Mouse (Mus musculus): ENCODE results near the gene Dusp9. TPM values are rescaled to one million over a fixed set of nuclear protein-coding genes. Genes with fewer than 3 reads are reported as not detected.

The Dusp9 gene
- polyA plus RNA-seq, 1 experiment from 2014 or later = 113 TPM

DNA sequence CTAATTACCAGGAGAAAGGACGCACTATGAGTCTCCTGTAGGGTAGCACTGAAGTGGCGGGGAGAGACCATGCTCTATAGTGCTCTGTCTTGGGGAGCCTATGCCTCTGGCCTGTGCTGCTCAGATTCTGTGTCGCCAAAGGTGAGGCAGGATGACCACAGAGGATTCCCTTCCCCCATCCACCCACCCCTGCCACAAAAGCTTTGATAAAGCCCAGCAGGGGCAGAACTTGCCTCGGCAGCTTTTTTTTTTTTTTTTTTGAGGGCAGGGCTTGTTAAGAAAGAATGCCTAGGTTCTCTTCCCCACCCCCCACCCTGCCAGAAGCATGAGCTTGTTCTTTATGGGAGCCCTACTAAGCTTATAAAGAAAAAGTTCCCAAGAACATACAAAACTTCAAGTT lies 5.9 kb downstream of the Dusp9 start:
- peaks cover 25% of the 10 kb centered on the region for H3K36me3 ChIP-seq
- no peak overlapping the region for H3K27ac ChIP-seq
- peaks cover 51% of the 10 kb centered on the region for H3K27me3 ChIP-seq (ENCODE audit: low read depth, poor library complexity, severe bottlenecking)
- H3K4me1 ChIP-seq = peaks cover 7% of the 10 kb centered on the region; the same call in 1 of the 2 replicates
- 39% methylated on average over 4 of the region's 4 CpGs for WGBS
- H3K9me3 ChIP-seq (replicated peaks) = no peaks in the 10 kb centered on the region
- no peak overlapping the region for H3K4me3 ChIP-seq
- no peak for DNase-seq (ENCODE audit: low spot score)

DNA sequence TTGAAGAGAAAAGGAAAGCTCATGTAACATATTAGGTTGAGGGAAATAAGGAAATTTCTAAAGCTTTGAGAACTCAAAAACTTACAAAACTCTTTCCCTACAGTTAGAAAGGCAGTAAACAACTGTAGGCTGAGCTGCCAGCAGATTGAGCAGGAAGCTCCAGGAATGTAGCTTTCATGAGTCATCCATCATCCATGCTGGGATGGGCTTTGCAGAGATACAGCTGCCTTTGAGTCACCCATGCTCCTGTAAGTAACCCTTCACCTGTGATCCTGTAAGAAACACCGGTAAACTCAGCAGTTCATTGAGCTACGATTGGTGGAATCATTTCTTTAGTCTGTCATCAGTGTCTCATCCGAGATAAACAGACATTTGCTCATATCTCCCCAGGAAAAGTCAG lies 11.7 kb downstream of the Dusp9 start:
- no peaks in the 10 kb centered on the region for H3K9me3 ChIP-seq (replicated peaks)
- H3K27me3 ChIP-seq (ENCODE audit: low read depth, poor library complexity, severe bottlenecking) = peaks cover 35% of the 10 kb centered on the region
- DNase-seq (ENCODE audit: low spot score) = no peak
- no peak overlapping the region for H3K4me3 ChIP-seq
- H3K36me3 ChIP-seq = no peaks in the 10 kb centered on the region
- no peaks in the 10 kb centered on the region for H3K4me1 ChIP-seq
- WGBS = 77% methylated on average over 3 of the region's 3 CpGs
- no peak overlapping the region for H3K27ac ChIP-seq

DNA sequence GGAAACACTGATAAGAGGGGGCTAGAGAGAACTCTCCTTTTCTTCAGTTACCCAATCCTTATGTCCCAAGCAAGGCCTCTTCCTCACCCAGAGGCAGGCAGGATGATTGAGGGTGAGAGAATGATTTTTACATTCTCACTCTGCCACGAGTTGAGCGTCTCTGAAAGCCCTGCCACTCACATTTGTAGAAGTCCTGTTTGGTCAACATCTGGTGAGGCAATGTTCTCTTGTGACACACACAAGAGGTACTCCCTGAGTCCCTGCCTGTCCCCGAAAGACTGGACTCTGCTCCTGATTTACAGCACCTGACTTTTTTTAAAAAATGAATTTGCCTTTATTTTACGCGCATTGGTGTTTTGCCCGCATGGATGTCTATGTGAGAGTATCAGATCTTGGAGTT lies 14.2 kb downstream of the Dusp9 start:
- H3K9me3 ChIP-seq (replicated peaks) = no peaks in the 10 kb centered on the region
- H3K4me3 ChIP-seq = no peak overlapping the region
- H3K4me1 ChIP-seq = no peaks in the 10 kb centered on the region
- 89% methylated on average over 6 of the region's 6 CpGs for WGBS
- H3K27me3 ChIP-seq (ENCODE audit: low read depth, poor library complexity, severe bottlenecking) = peaks cover 60% of the 10 kb centered on the region
- no peaks in the 10 kb centered on the region for H3K36me3 ChIP-seq
- H3K27ac ChIP-seq = no peak overlapping the region
- DNase-seq (ENCODE audit: low spot score) = no peak

GRCm38 (mm10) chrX:73654177-73654576 lies 15.0 kb downstream of the Dusp9 start:
- Histone ChIP-seq H3K36me3 (no peaks in the 10 kb centered on the region), H3K4me1 (peaks cover 6% of the 10 kb centered on the region), H3K4me3 (no peak overlapping the region), H3K9me3 (replicated peaks) (no peaks in the 10 kb centered on the region), H3K27me3 (ENCODE audit: low read depth, poor library complexity, severe bottlenecking) (peaks cover 68% of the 10 kb centered on the region), H3K27ac (no peak overlapping the region)
- peak; percentile 75 for DNase-seq (ENCODE audit: low spot score)
- 16% methylated on average over 6 of the region's 6 CpGs for WGBS

GRCm38 (mm10) chrX:73655529-73655928 lies 16.3 kb downstream of the Dusp9 start:
- no peak overlapping the region for H3K27ac ChIP-seq
- 65% methylated on average over 3 of the region's 3 CpGs for WGBS
- no peak overlapping the region for H3K4me3 ChIP-seq
- H3K27me3 ChIP-seq (ENCODE audit: low read depth, poor library complexity, severe bottlenecking) = peaks cover 81% of the 10 kb centered on the region
- H3K36me3 ChIP-seq = no peaks in the 10 kb centered on the region
- no peaks in the 10 kb centered on the region for H3K9me3 ChIP-seq (replicated peaks)
- peak; percentile 51 for DNase-seq (ENCODE audit: low spot score)
- H3K4me1 ChIP-seq = peaks cover 15% of the 10 kb centered on the region

GRCm38 (mm10) chrX:73658391-73658790 lies 19.2 kb downstream of the Dusp9 start:
- WGBS = 43% methylated on average over 7 of the region's 7 CpGs
- no peak for DNase-seq (ENCODE audit: low spot score)
- no peaks in the 10 kb centered on the region for H3K36me3 ChIP-seq
- peaks cover 15% of the 10 kb centered on the region for H3K4me1 ChIP-seq
- H3K27ac ChIP-seq = no peak overlapping the region
- no peaks in the 10 kb centered on the region for H3K9me3 ChIP-seq (replicated peaks)
- H3K4me3 ChIP-seq = no peak overlapping the region
- peaks cover 77% of the 10 kb centered on the region for H3K27me3 ChIP-seq (ENCODE audit: low read depth, poor library complexity, severe bottlenecking)

- peaks cover 71% of the 10 kb centered on the region for H3K27me3 ChIP-seq (ENCODE audit: low read depth, poor library complexity, severe bottlenecking)
These were observed 19.8 kb downstream of the Dusp9 start for GRCm38 (mm10) chrX:73658936-73659574.

DNA sequence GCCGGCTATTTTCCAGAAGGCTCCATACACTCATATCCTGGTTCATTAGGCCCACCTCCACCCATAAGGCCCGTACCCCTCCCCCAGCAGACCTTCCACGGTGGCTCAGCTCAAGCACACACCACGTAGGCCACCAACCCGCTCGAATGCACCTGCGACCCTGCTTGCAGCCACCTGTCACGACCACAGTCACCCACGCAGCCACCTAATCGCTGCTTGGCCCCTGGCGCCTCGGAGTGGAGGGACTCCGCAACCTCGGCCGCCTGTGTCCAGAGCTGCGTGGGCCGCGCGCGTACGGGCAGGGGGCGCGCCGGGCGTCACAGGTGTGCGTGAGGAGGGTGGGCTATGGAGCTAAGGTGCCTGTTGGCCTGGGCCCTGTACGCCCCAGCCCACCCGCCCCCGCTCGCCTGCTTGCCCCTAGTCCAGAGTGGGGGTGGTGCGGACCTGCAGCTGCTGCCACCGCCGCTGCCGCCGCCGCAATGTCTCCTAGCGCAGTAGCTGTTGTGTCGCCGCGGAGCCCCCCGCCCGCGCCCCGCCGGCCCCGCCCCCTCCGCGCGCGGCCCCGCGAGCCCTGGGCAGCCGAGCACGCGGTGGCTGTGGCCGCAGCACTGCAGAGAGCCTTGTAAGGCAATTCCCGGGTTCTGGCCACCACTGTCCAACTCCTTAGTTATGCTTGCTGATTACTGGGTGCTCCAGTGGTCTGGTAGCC lies 20.5 kb downstream of the Dusp9 start, which contains the start of gene Pnck:
TSS of gene Pnck (minus strand) at position 543 of the 709 bp plus-strand sequence.
- Histone ChIP-seq H3K4me1 (peaks cover 15% of the 10 kb centered on the region), H3K27me3 (ENCODE audit: low read depth, poor library complexity, severe bottlenecking) (peaks cover 69% of the 10 kb centered on the region), H3K9me3 (replicated peaks) (no peaks in the 10 kb centered on the region), H3K4me3 (peak within 1 kb of the TSS; percentile 60), H3K27ac (peak within 1 kb of the TSS; percentile 75), H3K36me3 (no peaks in the 10 kb centered on the region)
- DNase-seq (ENCODE audit: low spot score) = peak; percentile 52
- 20% methylated on average over 52 of the region's 57 CpGs for whole genome bisulfite sequencing

More at GRCm38 (mm10) chrX:73658936-73659574, 19.8 kb downstream of the Dusp9 start:
- WGBS = 61% methylated on average over 13 of the region's 13 CpGs
- Histone ChIP-seq H3K4me3 (peak overlapping the region; percentile 60), H3K4me1 (peaks cover 15% of the 10 kb centered on the region), H3K9me3 (replicated peaks) (no peaks in the 10 kb centered on the region), H3K36me3 (no peaks in the 10 kb centered on the region), H3K27ac (no peak overlapping the region)
- DNase-seq (ENCODE audit: low spot score) = no peak

DNA sequence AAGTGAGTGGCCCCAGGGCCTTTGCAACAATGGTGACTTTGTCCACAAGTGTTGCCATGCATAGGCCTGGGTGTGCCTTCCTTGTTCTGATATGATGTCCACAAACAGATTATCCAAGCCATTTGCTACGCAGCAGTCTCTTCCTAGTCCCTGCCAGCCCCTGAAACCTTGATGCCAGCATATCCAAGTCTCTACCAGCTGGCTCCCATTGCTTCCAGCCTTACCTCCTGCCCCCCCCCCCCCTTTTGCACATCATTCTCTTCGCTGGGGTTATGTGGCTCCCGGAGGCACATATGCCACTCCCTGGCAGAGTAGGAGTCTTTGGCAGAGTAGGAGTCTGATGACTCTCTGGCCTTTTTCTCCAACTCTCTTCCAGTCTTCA lies 21.1 kb downstream of the Dusp9 start:
- Histone ChIP-seq H3K9me3 (replicated peaks) (no peaks in the 10 kb centered on the region), H3K27me3 (ENCODE audit: low read depth, poor library complexity, severe bottlenecking) (peaks cover 65% of the 10 kb centered on the region), H3K4me1 (peaks cover 15% of the 10 kb centered on the region), H3K27ac (peak overlapping the region; percentile 75; the same call in 1 of the 2 replicates), H3K36me3 (no peaks in the 10 kb centered on the region), H3K4me3 (peak overlapping the region; percentile 60)
- 73% methylated on average over 3 of the region's 3 CpGs for WGBS
- no peak for DNase-seq (ENCODE audit: low spot score)

GRCm38 (mm10) chrX:73663143-73663542 lies 23.9 kb downstream of the Dusp9 start:
- H3K4me3 ChIP-seq = no peak overlapping the region
- H3K27ac ChIP-seq = no peak overlapping the region
- no peaks in the 10 kb centered on the region for H3K9me3 ChIP-seq (replicated peaks)
- no peak for DNase-seq (ENCODE audit: low spot score)
- H3K4me1 ChIP-seq = peaks cover 15% of the 10 kb centered on the region
- H3K27me3 ChIP-seq (ENCODE audit: low read depth, poor library complexity, severe bottlenecking) = peaks cover 36% of the 10 kb centered on the region
- H3K36me3 ChIP-seq = no peaks in the 10 kb centered on the region

GRCm38 (mm10) chrX:73672031-73672431 lies 32.8 kb downstream of the Dusp9 start:
- 50% methylated on average over 4 of the region's 4 CpGs for WGBS

GRCm38 (mm10) chrX:73672879-73673618 lies 33.8 kb downstream of the Dusp9 start, which contains the start of gene Slc6a8:
TSS of gene Slc6a8 (plus strand) at chrX:73673150.
- Histone ChIP-seq H3K36me3 (peaks cover 20% of the 10 kb centered on the region), H3K4me3 (peak within 1 kb of the TSS; percentile 65), H3K27ac (peak within 1 kb of the TSS; percentile 85), H3K9me3 (replicated peaks) (no peaks in the 10 kb centered on the region), H3K4me1 (peaks cover 23% of the 10 kb centered on the region), H3K27me3 (ENCODE audit: low read depth, poor library complexity, severe bottlenecking) (peaks cover 81% of the 10 kb centered on the region)
- peak; percentile 79 for DNase-seq (ENCODE audit: low spot score)
- WGBS = 7% methylated on average over 17 of the region's 72 CpGs

More at GRCm38 (mm10) chrX:73672031-73672431, 32.8 kb downstream of the Dusp9 start:
- Histone ChIP-seq H3K4me3 (no peak overlapping the region; the same call in 1 of the 2 replicates), H3K27ac (no peak overlapping the region), H3K27me3 (ENCODE audit: low read depth, poor library complexity, severe bottlenecking) (peaks cover 71% of the 10 kb centered on the region), H3K36me3 (peaks cover 12% of the 10 kb centered on the region), H3K9me3 (replicated peaks) (no peaks in the 10 kb centered on the region), H3K4me1 (peaks cover 23% of the 10 kb centered on the region)
- peak; percentile 45 for DNase-seq (ENCODE audit: low spot score)

GRCm38 (mm10) chrX:73673619-73673967 lies 34.4 kb downstream of the Dusp9 start:
- peak overlapping the region; percentile 65 for H3K4me3 ChIP-seq
- no peaks in the 10 kb centered on the region for H3K9me3 ChIP-seq (replicated peaks)
- H3K4me1 ChIP-seq = peaks cover 23% of the 10 kb centered on the region
- H3K27ac ChIP-seq = peak overlapping the region; percentile 85
- peaks cover 86% of the 10 kb centered on the region for H3K27me3 ChIP-seq (ENCODE audit: low read depth, poor library complexity, severe bottlenecking)
- WGBS = 12% methylated on average over 28 of the region's 42 CpGs
- DNase-seq (ENCODE audit: low spot score) = peak; percentile 40
- peaks cover 25% of the 10 kb centered on the region for H3K36me3 ChIP-seq

Measured in limb, embryonic 10.5 days (tissue).